Mouse (Mus musculus) CH12.LX (cell line): ENCODE measurements around the gene Hrh3.

Source experiments
- CHD2 ChIP-seq: IDR thresholded peaks from 2 replicates; pipeline ENCODE4 v1.6.1; 2011; ENCODE audit warnings: low read length, improper control_type of control experiment
- CTCF ChIP-seq, 2 experiments: IDR thresholded peaks in 1 of 2; conservative IDR thresholded peaks in 1 of 2; 2 replicates each; pipeline ENCODE4 v1.5.1; 2011 to 2012; ENCODE audit warnings: low read depth in 2 of 2, low read length in 2 of 2, improper control_type of control experiment in 1 of 2, inconsistent platforms in 1 of 2, mild to moderate bottlenecking in 1 of 2, moderate library complexity in 1 of 2
- ELF1 ChIP-seq: IDR thresholded peaks from 2 replicates; pipeline ENCODE4 v1.6.1; 2014; ENCODE audit warnings: low read depth, mild to moderate bottlenecking, inconsistent platforms, low read length, improper control_type of control experiment
- EP300 ChIP-seq: IDR thresholded peaks from 2 replicates; pipeline ENCODE4 v1.6.1; 2011; ENCODE audit warnings: low read length, improper control_type of control experiment
- ETS1 ChIP-seq: conservative IDR thresholded peaks from 2 replicates; pipeline ENCODE4 v1.6.1; 2012; ENCODE audit warnings: low read depth, mild to moderate bottlenecking, inconsistent platforms, low read length, improper control_type of control experiment, moderate library complexity
- JUN ChIP-seq: IDR thresholded peaks from 2 replicates; pipeline ENCODE4 v1.6.1; 2011; ENCODE audit warnings: low read depth, mild to moderate bottlenecking, low read length, improper control_type of control experiment, moderate library complexity; ENCODE audit not compliant: insufficient read depth
- MAZ ChIP-seq: IDR thresholded peaks from 2 replicates; pipeline ENCODE4 v1.6.1; 2012; ENCODE audit warnings: low read depth, mild to moderate bottlenecking, inconsistent platforms, low read length, improper control_type of control experiment, moderate library complexity
- MEF2A ChIP-seq: IDR thresholded peaks from 2 replicates; pipeline ENCODE4 v1.6.1; 2014; ENCODE audit warnings: low read depth, mild to moderate bottlenecking, inconsistent platforms, low read length, improper control_type of control experiment, borderline replicate concordance
- PAX5 ChIP-seq: IDR thresholded peaks from 2 replicates; pipeline ENCODE4 v1.6.1; 2012; ENCODE audit warnings: low read length, inconsistent platforms, mixed read lengths
- POLR2A ChIP-seq: IDR thresholded peaks from 2 replicates; pipeline ENCODE4 v1.6.1; 2011; ENCODE audit warnings: low read depth, mild to moderate bottlenecking, improper control_type of control experiment, low read length
- POLR2AphosphoS2 ChIP-seq: IDR thresholded peaks from 2 replicates; pipeline ENCODE4 v1.6.1; 2011; ENCODE audit warnings: low read depth, low read length, improper control_type of control experiment
- SIN3A ChIP-seq: IDR thresholded peaks from 2 replicates; pipeline ENCODE4 v1.6.1; 2012; ENCODE audit warnings: low read length, improper control_type of control experiment, inconsistent platforms
- UBTF ChIP-seq: IDR thresholded peaks from 2 replicates; pipeline ENCODE4 v1.6.1; 2012; ENCODE audit warnings: low read depth, mild to moderate bottlenecking, inconsistent platforms, low read length, improper control_type of control experiment, moderate library complexity
- USF1 ChIP-seq: IDR thresholded peaks from 2 replicates; pipeline ENCODE4 v1.6.1; 2014; ENCODE audit warnings: low read depth, mild to moderate bottlenecking, inconsistent platforms, low read length, improper control_type of control experiment

- no peak for TF ChIP-seq EP300
- no peak for TF ChIP-seq JUN
- no peak for TF ChIP-seq POLR2AphosphoS2
- no peak for TF ChIP-seq CTCF (conservative IDR thresholded peaks at IDR 0.05 in 1 of 2, IDR thresholded peaks at IDR 0.05 in 1 of 2; ENCODE audit: low read depth in 2 of 2, low read length in 2 of 2)
- TF ChIP-seq POLR2A, result no peak
- TF ChIP-seq UBTF, result no peak
- TF ChIP-seq MEF2A, result no peak
- TF ChIP-seq SIN3A, result no peak
- TF ChIP-seq ELF1, result no peak
- no peak for TF ChIP-seq CHD2
- no peak for TF ChIP-seq ETS1
- no peak for TF ChIP-seq PAX5
- TF ChIP-seq USF1, result no peak
- TF ChIP-seq MAZ, result no peak
Observed at GRCm38 (mm10) chr2:180133231-180133630, 28.9 kb upstream of the Hrh3 start.
